Mouse (Mus musculus): ENCODE measurements around the gene Kcnn3. TPM values are rescaled to one million over a fixed set of nuclear protein-coding genes. Genes with fewer than 3 reads are reported as not detected.

Kcnn3 gene
- polyA plus RNA-seq, 2 experiments, result 4.1 to 5.9 TPM

GRCm38 (mm10) chr3:89677617-89678016 lies 157.7 kb downstream of the Kcnn3 start:
- WGBS, result 81% methylated on average over 5 of the region's 5 CpGs
- Histone ChIP-seq H3K36me3 (ENCODE audit: control insufficient read depth, insufficient read depth, low read length) (no peaks in the 10 kb centered on the region), H3K9me3 (ENCODE audit: control insufficient read depth, low read length) (no peaks in the 10 kb centered on the region), H3K4me2 (replicated peaks; ENCODE audit: low read depth, low read length, severe bottlenecking) (no peak overlapping the region), H3K4me3 (replicated peaks; ENCODE audit: low read length) (no peak overlapping the region), H3K9ac (ENCODE audit: low read depth, low read length, severe bottlenecking) (no peak overlapping the region), H3K27ac (replicated peaks; ENCODE audit: low read depth, low read length) (no peak overlapping the region), H3K27me3 (ENCODE audit: control insufficient read depth, insufficient read depth, low read length) (no peaks in the 10 kb centered on the region), H3K4me1 (ENCODE audit: control insufficient read depth, insufficient read depth, low read length) (no peaks in the 10 kb centered on the region)
- DNase-seq (ENCODE audit: low spot score), result no peak
- TF ChIP-seq POLR2A (IDR thresholded peaks at IDR 0.05; ENCODE audit: borderline replicate concordance, extremely low read depth, insufficient read depth, insufficient read length), result no peak
- ATAC-seq (ENCODE audit: low FRiP score, low read depth), result no peak

- no peak overlapping the region for H3K9ac ChIP-seq (ENCODE audit: low read depth, low read length, severe bottlenecking)
- ATAC-seq (ENCODE audit: low FRiP score, low read depth), result no peak
- no peaks in the 10 kb centered on the region for H3K27me3 ChIP-seq (ENCODE audit: control insufficient read depth, insufficient read depth, low read length)
- no peaks in the 10 kb centered on the region for H3K4me1 ChIP-seq (ENCODE audit: control insufficient read depth, insufficient read depth, low read length)
- no peaks in the 10 kb centered on the region for H3K9me3 ChIP-seq (ENCODE audit: control insufficient read depth, low read length)
- H3K27ac ChIP-seq (replicated peaks; ENCODE audit: low read depth, low read length), result no peak overlapping the region
- no peak for DNase-seq (ENCODE audit: low spot score)
- H3K4me3 ChIP-seq (replicated peaks; ENCODE audit: low read length), result no peak overlapping the region
- TF ChIP-seq POLR2A (IDR thresholded peaks at IDR 0.05; ENCODE audit: borderline replicate concordance, extremely low read depth, insufficient read depth, insufficient read length), result no peak
- H3K36me3 ChIP-seq (ENCODE audit: control insufficient read depth, insufficient read depth, low read length), result no peaks in the 10 kb centered on the region
- no peak overlapping the region for H3K4me2 ChIP-seq (replicated peaks; ENCODE audit: low read depth, low read length, severe bottlenecking)
- WGBS, result 61% methylated on average over 5 of the region's 5 CpGs
These were observed 166.1 kb downstream of the Kcnn3 start for GRCm38 (mm10) chr3:89686031-89686430.

DNA sequence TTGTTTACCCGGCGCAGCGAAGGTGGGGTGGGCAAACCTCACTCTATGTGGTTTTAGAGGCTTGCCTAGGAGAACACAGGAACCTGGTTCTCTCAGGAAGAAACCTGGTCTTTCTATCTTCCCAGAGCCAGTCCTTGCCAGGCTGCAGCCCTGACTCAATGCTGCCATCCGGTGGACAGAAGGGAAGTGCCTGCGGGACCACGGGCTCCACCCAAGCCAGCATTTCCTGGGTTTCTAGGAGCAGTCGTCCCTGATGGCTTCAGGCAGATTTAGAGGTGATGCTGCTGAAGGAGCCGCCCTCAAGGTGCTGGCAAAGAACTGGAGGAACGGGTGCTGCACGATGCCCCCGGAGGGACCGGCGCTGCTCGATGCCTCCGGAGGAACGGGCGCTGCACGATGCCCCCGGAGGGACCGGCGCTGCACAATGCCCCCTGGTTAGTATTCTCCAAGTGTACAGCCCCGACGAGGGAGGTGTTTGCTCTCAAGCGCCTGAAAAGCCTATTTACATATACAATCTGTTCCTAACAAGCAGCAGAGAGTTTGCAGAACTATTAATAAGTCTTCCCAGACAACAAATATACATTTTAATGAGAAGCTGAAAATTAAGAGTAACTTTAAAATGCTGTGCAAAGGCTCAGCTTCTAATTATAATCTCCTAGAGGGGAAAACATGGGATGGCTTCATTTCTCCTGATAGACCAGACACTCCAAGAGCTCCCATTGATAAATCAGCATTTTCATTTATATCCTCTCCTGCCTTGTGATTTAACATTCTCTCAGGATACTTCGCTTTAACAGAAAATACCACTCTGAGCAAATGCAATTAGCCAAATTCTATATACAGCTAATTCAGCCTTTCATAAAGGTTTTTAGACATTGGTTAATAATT lies 169.0 kb downstream of the Kcnn3 start:
- H3K4me3 ChIP-seq (replicated peaks; ENCODE audit: low read length), result peak overlapping the region; percentile 41
- ATAC-seq (ENCODE audit: low FRiP score, low read depth) (peak; percentile 90), DNase-seq (ENCODE audit: low spot score) (peak; percentile 72)
- no peak for TF ChIP-seq POLR2A (IDR thresholded peaks at IDR 0.05; ENCODE audit: borderline replicate concordance, extremely low read depth, insufficient read depth, insufficient read length)
- no peaks in the 10 kb centered on the region for H3K9me3 ChIP-seq (ENCODE audit: control insufficient read depth, low read length)
- H3K27ac ChIP-seq (replicated peaks; ENCODE audit: low read depth, low read length), result no peak overlapping the region
- H3K36me3 ChIP-seq (ENCODE audit: control insufficient read depth, insufficient read depth, low read length), result no peaks in the 10 kb centered on the region
- H3K27me3 ChIP-seq (ENCODE audit: control insufficient read depth, insufficient read depth, low read length), result no peaks in the 10 kb centered on the region
- WGBS, result 6% methylated on average over 25 of the region's 25 CpGs
- peak overlapping the region; percentile 64 for H3K9ac ChIP-seq (ENCODE audit: low read depth, low read length, severe bottlenecking)
- peak overlapping the region; percentile 59 for H3K4me2 ChIP-seq (replicated peaks; ENCODE audit: low read depth, low read length, severe bottlenecking)
- no peaks in the 10 kb centered on the region for H3K4me1 ChIP-seq (ENCODE audit: control insufficient read depth, insufficient read depth, low read length)

DNA sequence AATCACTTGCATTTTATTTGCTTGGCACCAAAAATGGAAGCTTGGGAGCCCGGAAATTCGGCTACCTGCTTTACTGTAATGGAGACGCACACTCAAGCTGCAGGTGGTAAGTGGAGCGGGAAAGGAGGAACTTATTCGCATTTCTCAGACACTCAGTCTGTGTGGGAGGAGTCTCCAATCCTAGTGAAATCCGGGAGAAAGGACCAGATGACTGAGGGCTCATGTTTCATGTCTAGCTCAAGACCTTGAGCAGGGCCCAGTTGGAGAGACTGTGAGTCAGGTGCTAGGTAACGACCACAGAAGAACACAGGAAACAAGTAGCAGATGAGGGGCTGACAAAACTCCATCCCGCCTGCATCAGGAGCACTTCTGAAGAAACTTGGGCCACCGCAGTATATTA lies 171.8 kb downstream of the Kcnn3 start:
- ATAC-seq (ENCODE audit: low FRiP score, low read depth) (no peak), DNase-seq (ENCODE audit: low spot score) (no peak)
- H3K9ac ChIP-seq (ENCODE audit: low read depth, low read length, severe bottlenecking), result no peak overlapping the region
- H3K27ac ChIP-seq (replicated peaks; ENCODE audit: low read depth, low read length), result no peak overlapping the region
- H3K4me2 ChIP-seq (replicated peaks; ENCODE audit: low read depth, low read length, severe bottlenecking), result no peak overlapping the region
- no peak for TF ChIP-seq POLR2A (IDR thresholded peaks at IDR 0.05; ENCODE audit: borderline replicate concordance, extremely low read depth, insufficient read depth, insufficient read length)
- H3K27me3 ChIP-seq (ENCODE audit: control insufficient read depth, insufficient read depth, low read length), result no peaks in the 10 kb centered on the region
- no peak overlapping the region for H3K4me3 ChIP-seq (replicated peaks; ENCODE audit: low read length)
- 40% methylated on average over 9 of the region's 9 CpGs for WGBS
- no peaks in the 10 kb centered on the region for H3K36me3 ChIP-seq (ENCODE audit: control insufficient read depth, insufficient read depth, low read length)
- H3K9me3 ChIP-seq (ENCODE audit: control insufficient read depth, low read length), result no peaks in the 10 kb centered on the region
- H3K4me1 ChIP-seq (ENCODE audit: control insufficient read depth, insufficient read depth, low read length), result no peaks in the 10 kb centered on the region

GRCm38 (mm10) chr3:89696152-89696821 lies 176.3 kb downstream of the Kcnn3 start:
- no peaks in the 10 kb centered on the region for H3K27me3 ChIP-seq (ENCODE audit: control insufficient read depth, insufficient read depth, low read length)
- no peaks in the 10 kb centered on the region for H3K36me3 ChIP-seq (ENCODE audit: control insufficient read depth, insufficient read depth, low read length)
- no peaks in the 10 kb centered on the region for H3K4me1 ChIP-seq (ENCODE audit: control insufficient read depth, insufficient read depth, low read length)
- no peak overlapping the region for H3K27ac ChIP-seq (replicated peaks; ENCODE audit: low read depth, low read length)
- 81% methylated on average over 12 of the region's 12 CpGs for WGBS
- TF ChIP-seq POLR2A (IDR thresholded peaks at IDR 0.05; ENCODE audit: borderline replicate concordance, extremely low read depth, insufficient read depth, insufficient read length), result no peak
- DNase-seq (ENCODE audit: low spot score) (no peak), ATAC-seq (ENCODE audit: low FRiP score, low read depth) (no peak)
- H3K4me3 ChIP-seq (replicated peaks; ENCODE audit: low read length), result no peak overlapping the region
- H3K9ac ChIP-seq (ENCODE audit: low read depth, low read length, severe bottlenecking), result no peak overlapping the region
- H3K9me3 ChIP-seq (ENCODE audit: control insufficient read depth, low read length), result no peaks in the 10 kb centered on the region
- no peak overlapping the region for H3K4me2 ChIP-seq (replicated peaks; ENCODE audit: low read depth, low read length, severe bottlenecking)

Measured in limb, embryonic 14.5 days (tissue).